Mouse (Mus musculus): ENCODE results near the gene Raver1. TPM values are rescaled to one million over a fixed set of nuclear protein-coding genes. Genes with fewer than 3 reads are reported as not detected.

Raver1 gene
- polyA plus RNA-seq, 1 experiment from 2014 or later = 65.4 TPM

GRCm38 (mm10) chr9:21036161-21036560, 55.6 kb downstream of the Raver1 start:
- peaks cover 85% of the 10 kb centered on the region for H3K27me3 ChIP-seq
- 0 out of 2 replicates have a peak overlapping the region, but pooled peaks have one; percentile 39 for H3K4me3 ChIP-seq
- no peaks in the 10 kb centered on the region for H3K36me3 ChIP-seq
- ATAC-seq (ENCODE audit: borderline replicate concordance, extremely low read depth, low FRiP score, low TSS enrichment) = no peak
- H3K27ac ChIP-seq = no peak overlapping the region
- H3K9me3 ChIP-seq = no peaks in the 10 kb centered on the region
- peaks cover 57% of the 10 kb centered on the region for H3K4me1 ChIP-seq
- 10% methylated on average over 20 of the region's 20 CpGs for WGBS
- no peak overlapping the region for H3K9ac ChIP-seq
- peak overlapping the region; percentile 76; the same call in 1 of the 2 replicates for H3K4me2 ChIP-seq

- no peak overlapping the region for H3K27ac ChIP-seq
- no peaks in the 10 kb centered on the region for H3K36me3 ChIP-seq
- 31% methylated on average over 9 of the region's 9 CpGs for WGBS
- H3K9me3 ChIP-seq = no peaks in the 10 kb centered on the region
- no peak overlapping the region for H3K9ac ChIP-seq
- no peak overlapping the region for H3K4me3 ChIP-seq
- peaks cover 61% of the 10 kb centered on the region for H3K4me1 ChIP-seq
- H3K27me3 ChIP-seq = peaks cover 85% of the 10 kb centered on the region
- ATAC-seq (ENCODE audit: borderline replicate concordance, extremely low read depth, low FRiP score, low TSS enrichment) = no peak
- no peak overlapping the region for H3K4me2 ChIP-seq
Measured at GRCm38 (mm10) chr9:21035586-21035985, 56.2 kb downstream of the Raver1 start.

GRCm38 (mm10) chr9:21034481-21035085, 57.2 kb downstream of the Raver1 start:
- Histone ChIP-seq H3K27me3 (peaks cover 79% of the 10 kb centered on the region), H3K36me3 (no peaks in the 10 kb centered on the region), H3K4me2 (no peak overlapping the region), H3K9me3 (no peaks in the 10 kb centered on the region), H3K27ac (no peak overlapping the region), H3K4me1 (peaks cover 71% of the 10 kb centered on the region), H3K9ac (no peak overlapping the region), H3K4me3 (no peak overlapping the region)
- 5% methylated on average over 17 of the region's 17 CpGs for WGBS
- ATAC-seq (ENCODE audit: borderline replicate concordance, extremely low read depth, low FRiP score, low TSS enrichment) = no peak

GRCm38 (mm10) chr9:21033136-21033535, 58.7 kb downstream of the Raver1 start:
- Histone ChIP-seq H3K36me3 (no peaks in the 10 kb centered on the region), H3K27ac (no peak overlapping the region), H3K4me3 (peak overlapping the region; percentile 50), H3K27me3 (peaks cover 65% of the 10 kb centered on the region), H3K9me3 (no peaks in the 10 kb centered on the region), H3K4me2 (peak overlapping the region; percentile 97), H3K9ac (peak overlapping the region; percentile 44), H3K4me1 (peaks cover 79% of the 10 kb centered on the region)
- peak; percentile 68 for ATAC-seq (ENCODE audit: borderline replicate concordance, extremely low read depth, low FRiP score, low TSS enrichment)
- 1% methylated on average over 34 of the region's 34 CpGs for WGBS

GRCm38 (mm10) chr9:21032491-21032890, 59.3 kb downstream of the Raver1 start:
- peak overlapping the region; percentile 97 for H3K4me2 ChIP-seq
- H3K27me3 ChIP-seq = peaks cover 58% of the 10 kb centered on the region
- H3K27ac ChIP-seq = no peak overlapping the region
- no peaks in the 10 kb centered on the region for H3K36me3 ChIP-seq
- WGBS = 3% methylated on average over 7 of the region's 7 CpGs
- ATAC-seq (ENCODE audit: borderline replicate concordance, extremely low read depth, low FRiP score, low TSS enrichment) = no peak
- peaks cover 80% of the 10 kb centered on the region for H3K4me1 ChIP-seq
- no peaks in the 10 kb centered on the region for H3K9me3 ChIP-seq
- H3K9ac ChIP-seq = peak overlapping the region; percentile 44; the same call in 1 of the 2 replicates
- H3K4me3 ChIP-seq = peak overlapping the region; percentile 50

- H3K4me1 ChIP-seq = peaks cover 80% of the 10 kb centered on the region
- ATAC-seq (ENCODE audit: borderline replicate concordance, extremely low read depth, low FRiP score, low TSS enrichment) = no peak
- H3K36me3 ChIP-seq = no peaks in the 10 kb centered on the region
- H3K4me3 ChIP-seq = peak within 1 kb of the TSS; percentile 50
- WGBS = under 1% methylated on average over 35 of the region's 35 CpGs
- no peaks in the 10 kb centered on the region for H3K9me3 ChIP-seq
- H3K9ac ChIP-seq = peak within 1 kb of the TSS; percentile 44
- peak within 1 kb of the TSS; percentile 97 for H3K4me2 ChIP-seq
- H3K27ac ChIP-seq = peak within 1 kb of the TSS; percentile 58
- H3K27me3 ChIP-seq = peaks cover 53% of the 10 kb centered on the region
Measured at GRCm38 (mm10) chr9:21031896-21032351, 59.9 kb downstream of the Raver1 start, which contains the start of gene Icam5. Gene Icam5, plus strand, starts transcription at chr9:21032073.

- peak; percentile 29; the same call in 1 of the 2 replicates for ATAC-seq (ENCODE audit: borderline replicate concordance, extremely low read depth, low FRiP score, low TSS enrichment)
- Histone ChIP-seq H3K36me3 (no peaks in the 10 kb centered on the region), H3K4me1 (peaks cover 78% of the 10 kb centered on the region), H3K4me3 (peak overlapping the region; percentile 50), H3K9ac (peak overlapping the region; percentile 19; the same call in 1 of the 2 replicates), H3K4me2 (peak overlapping the region; percentile 97), H3K27ac (peak overlapping the region; percentile 58), H3K9me3 (no peaks in the 10 kb centered on the region), H3K27me3 (peaks cover 47% of the 10 kb centered on the region)
- WGBS = under 1% methylated on average over 36 of the region's 36 CpGs
Measured at GRCm38 (mm10) chr9:21031251-21031895, 60.4 kb downstream of the Raver1 start.

- H3K9ac ChIP-seq = 0 out of 2 replicates have a peak overlapping the region, but pooled peaks have one; percentile 16
- no peaks in the 10 kb centered on the region for H3K9me3 ChIP-seq
Measured at GRCm38 (mm10) chr9:21030781-21031250, 61.0 kb downstream of the Raver1 start.

GRCm38 (mm10) chr9:21030055-21030600, 61.7 kb downstream of the Raver1 start:
- no peaks in the 10 kb centered on the region for H3K9me3 ChIP-seq
- no peaks in the 10 kb centered on the region for H3K36me3 ChIP-seq
- ATAC-seq (ENCODE audit: borderline replicate concordance, extremely low read depth, low FRiP score, low TSS enrichment) = no peak
- H3K4me2 ChIP-seq = peak overlapping the region; percentile 97
- 19% methylated on average over 22 of the region's 22 CpGs for WGBS
- no peak overlapping the region for H3K9ac ChIP-seq
- H3K27me3 ChIP-seq = peaks cover 35% of the 10 kb centered on the region
- peaks cover 73% of the 10 kb centered on the region for H3K4me1 ChIP-seq
- 0 out of 2 replicates have a peak overlapping the region, but pooled peaks have one; percentile 25 for H3K27ac ChIP-seq
- H3K4me3 ChIP-seq = peak overlapping the region; percentile 50

More at GRCm38 (mm10) chr9:21030781-21031250, 61.0 kb downstream of the Raver1 start:
- H3K27me3 ChIP-seq = peaks cover 42% of the 10 kb centered on the region
- peak overlapping the region; percentile 58 for H3K27ac ChIP-seq
- no peaks in the 10 kb centered on the region for H3K36me3 ChIP-seq
- WGBS = 0% methylated on average over 13 of the region's 13 CpGs
- H3K4me3 ChIP-seq = peak overlapping the region; percentile 50
- H3K4me1 ChIP-seq = peaks cover 73% of the 10 kb centered on the region
- H3K4me2 ChIP-seq = peak overlapping the region; percentile 97
- ATAC-seq (ENCODE audit: borderline replicate concordance, extremely low read depth, low FRiP score, low TSS enrichment) = peak; percentile 53; the same call in 1 of the 2 replicates

GRCm38 (mm10) chr9:21029291-21030054, 62.3 kb downstream of the Raver1 start, which contains the start of gene Icam4:
Gene Icam4, plus strand, starts transcription at chr9:21029373.
- peaks cover 28% of the 10 kb centered on the region for H3K27me3 ChIP-seq
- 2% methylated on average over 37 of the region's 37 CpGs for WGBS
- H3K4me1 ChIP-seq = peaks cover 67% of the 10 kb centered on the region
- peak within 1 kb of the TSS; percentile 97 for H3K4me2 ChIP-seq
- peak within 1 kb of the TSS; percentile 25 for H3K27ac ChIP-seq
- H3K4me3 ChIP-seq = peak within 1 kb of the TSS; percentile 50
- H3K36me3 ChIP-seq = no peaks in the 10 kb centered on the region
- peak; percentile 2; the same call in 1 of the 2 replicates for ATAC-seq (ENCODE audit: borderline replicate concordance, extremely low read depth, low FRiP score, low TSS enrichment)
- no peaks in the 10 kb centered on the region for H3K9me3 ChIP-seq
- no peak within 1 kb of the TSS for H3K9ac ChIP-seq

GRCm38 (mm10) chr9:21028560-21029110, 63.2 kb downstream of the Raver1 start:
- no peaks in the 10 kb centered on the region for H3K36me3 ChIP-seq
- H3K4me3 ChIP-seq = no peak overlapping the region
- H3K9me3 ChIP-seq = no peaks in the 10 kb centered on the region
- ATAC-seq (ENCODE audit: borderline replicate concordance, extremely low read depth, low FRiP score, low TSS enrichment) = no peak
- no peak overlapping the region for H3K27ac ChIP-seq
- peaks cover 65% of the 10 kb centered on the region for H3K4me1 ChIP-seq
- 61% methylated on average over 6 of the region's 6 CpGs for WGBS
- peaks cover 21% of the 10 kb centered on the region for H3K27me3 ChIP-seq
- H3K4me2 ChIP-seq = no peak overlapping the region; the same call in 1 of the 2 replicates
- H3K9ac ChIP-seq = no peak overlapping the region
